Mouse (Mus musculus) MEL (cell line): ENCODE measurements around the gene Tlr12. TPM values are rescaled to one million over a fixed set of nuclear protein-coding genes. Genes with fewer than 3 reads are reported as not detected.

Experiments used
- DNase-seq: peaks from one replicate; pipeline ENCODE4 v3.0.0; 2011; ENCODE audit warnings: low read depth, low spot score
- H3K27ac ChIP-seq: 2 replicates; pipeline ENCODE4 v1.5.1; 2012; ENCODE audit warnings: low read depth, mild to moderate bottlenecking, control low read depth, low read length, moderate library complexity; ENCODE audit not compliant: control insufficient read depth
- H3K27me3 ChIP-seq, 2 experiments: fragments of 150-350 bp in 1 of 2; sonication (generic) in 1 of 2; 2 replicates each; pipeline ENCODE4 v1.6.1; 2012; ENCODE audit warnings: low read length in 2 of 2, mild to moderate bottlenecking in 2 of 2, improper control_type of control experiment in 1 of 2, moderate library complexity in 1 of 2; ENCODE audit not compliant: insufficient read depth in 2 of 2, control insufficient read depth in 1 of 2
- H3K36me3 ChIP-seq, 2 experiments: 2 replicates each; pipeline ENCODE4 v1.6.1; 2012 to 2014; ENCODE audit warnings: low read length in 2 of 2, improper control_type of control experiment in 1 of 2, inconsistent platforms in 1 of 2, mild to moderate bottlenecking in 1 of 2; ENCODE audit not compliant: insufficient read depth in 2 of 2, control insufficient read depth in 1 of 2
- H3K4me1 ChIP-seq, 2 experiments: fragments of 150-350 bp in 1 of 2; sonication (generic) in 1 of 2; 2 replicates each; pipeline ENCODE4 v1.6.1; 2012; ENCODE audit warnings: low read length in 2 of 2, improper control_type of control experiment in 1 of 2, mild to moderate bottlenecking in 1 of 2; ENCODE audit not compliant: insufficient read depth in 2 of 2, control insufficient read depth in 1 of 2
- H3K4me3 ChIP-seq, 2 experiments: fragments of 150-350 bp in 1 of 2; sonication (generic) in 1 of 2; 2 replicates each; pipeline ENCODE4 v1.5.1; 2012; ENCODE audit warnings: low read depth in 2 of 2, low read length in 2 of 2, mild to moderate bottlenecking in 2 of 2, moderate library complexity in 2 of 2, control low read depth in 1 of 2, improper control_type of control experiment in 1 of 2; ENCODE audit not compliant: control insufficient read depth in 1 of 2, insufficient read depth in 1 of 2
- H3K79me2 ChIP-seq: 2 replicates; pipeline ENCODE4 v1.6.1; 2012; ENCODE audit warnings: mild to moderate bottlenecking, low read length, moderate library complexity; ENCODE audit not compliant: control insufficient read depth, poor library complexity, insufficient read depth
- H3K9ac ChIP-seq: 2 replicates; pipeline ENCODE4 v1.6.1; 2012; ENCODE audit warnings: low read depth, mild to moderate bottlenecking, control low read depth, low read length, moderate library complexity; ENCODE audit not compliant: control insufficient read depth, poor library complexity, severe bottlenecking
- H3K9me3 ChIP-seq: fragments of 150-350 bp; sonication (generic); replicated peaks from 2 replicates; pipeline ENCODE4 v1.6.1; 2012; ENCODE audit warnings: mild to moderate bottlenecking, low read length, improper control_type of control experiment, moderate library complexity; ENCODE audit not compliant: insufficient read depth
- BHLHE40 ChIP-seq: IDR thresholded peaks from 2 replicates; pipeline ENCODE4 v1.6.1; 2012; ENCODE audit warnings: low read depth, mild to moderate bottlenecking, inconsistent platforms, low read length, improper control_type of control experiment, borderline replicate concordance
- E2F4 ChIP-seq: IDR thresholded peaks from 2 replicates; pipeline ENCODE4 v1.6.1; 2011; ENCODE audit warnings: low read depth, low read length, improper control_type of control experiment, borderline replicate concordance
- EP300 ChIP-seq, 2 experiments: IDR thresholded peaks; 2 replicates each; pipeline ENCODE4 v1.6.1; 2011; ENCODE audit warnings: improper control_type of control experiment in 2 of 2, low read length in 2 of 2, low read depth in 1 of 2, mild to moderate bottlenecking in 1 of 2
- GABPA ChIP-seq: IDR thresholded peaks from 2 replicates; pipeline ENCODE4 v1.6.1; 2012; ENCODE audit warnings: low read depth, mild to moderate bottlenecking, inconsistent platforms, low read length, improper control_type of control experiment, moderate library complexity
- GATA1 ChIP-seq: IDR thresholded peaks from 2 replicates; pipeline ENCODE4 v1.6.1; 2011; ENCODE audit warnings: low read depth, low read length, improper control_type of control experiment
- HCFC1 ChIP-seq: IDR thresholded peaks from 2 replicates; pipeline ENCODE4 v1.6.1; 2012; ENCODE audit warnings: low read depth, mild to moderate bottlenecking, inconsistent platforms, low read length, improper control_type of control experiment, moderate library complexity
- KAT2A ChIP-seq: conservative IDR thresholded peaks from 2 replicates; pipeline ENCODE4 v1.6.1; 2012; ENCODE audit warnings: low read depth, low read length, improper control_type of control experiment, inconsistent platforms
- MAX ChIP-seq: IDR thresholded peaks from 2 replicates; pipeline ENCODE4 v1.6.1; 2011; ENCODE audit warnings: low read length, improper control_type of control experiment
- MEF2A ChIP-seq: IDR thresholded peaks from 2 replicates; pipeline ENCODE4 v1.6.1; 2014; ENCODE audit warnings: low read depth, mild to moderate bottlenecking, inconsistent platforms, low read length, improper control_type of control experiment; ENCODE audit not compliant: poor library complexity, insufficient replicate concordance, severe bottlenecking; ENCODE audit errors: extremely low read depth
- MXI1 ChIP-seq: IDR thresholded peaks from 2 replicates; pipeline ENCODE4 v1.6.1; 2011; ENCODE audit warnings: mild to moderate bottlenecking, low read depth, low read length, improper control_type of control experiment
- MYC ChIP-seq: IDR thresholded peaks from 2 replicates; pipeline ENCODE4 v1.6.1; 2011; ENCODE audit warnings: low read depth, mild to moderate bottlenecking, low read length, improper control_type of control experiment, moderate library complexity
- POLR2A ChIP-seq, 2 experiments: IDR thresholded peaks; 2 replicates each; pipeline ENCODE4 v1.6.1; 2011 to 2012; ENCODE audit warnings: low read length in 2 of 2, mild to moderate bottlenecking in 2 of 2, control low read depth in 1 of 2, improper control_type of control experiment in 1 of 2, low read depth in 1 of 2, moderate library complexity in 1 of 2; ENCODE audit not compliant: control insufficient read depth in 1 of 2, insufficient read depth in 1 of 2, poor library complexity in 1 of 2
- POLR2AphosphoS5 ChIP-seq: IDR thresholded peaks from 2 replicates; pipeline ENCODE4 v1.6.1; 2012; ENCODE audit warnings: low read depth, borderline replicate concordance, mild to moderate bottlenecking, inconsistent platforms, low read length, moderate library complexity, mixed read lengths
- RAD21 ChIP-seq: IDR thresholded peaks from 2 replicates; pipeline ENCODE4 v1.6.1; 2011; ENCODE audit warnings: mild to moderate bottlenecking, low read depth, low read length, improper control_type of control experiment
- RCOR1 ChIP-seq: IDR thresholded peaks from 2 replicates; pipeline ENCODE4 v1.6.1; 2012; ENCODE audit warnings: low read depth, mild to moderate bottlenecking, inconsistent platforms, low read length, improper control_type of control experiment
- SIN3A ChIP-seq: IDR thresholded peaks from 2 replicates; pipeline ENCODE4 v1.6.1; 2012; ENCODE audit warnings: low read length, improper control_type of control experiment, inconsistent platforms
- SMC3 ChIP-seq: IDR thresholded peaks from 2 replicates; pipeline ENCODE4 v1.6.1; 2011; ENCODE audit warnings: low read depth, low read length, improper control_type of control experiment
- TBP ChIP-seq: IDR thresholded peaks from 2 replicates; pipeline ENCODE4 v1.8.0; 2011; ENCODE audit warnings: low read depth, low read length, improper control_type of control experiment
- TCF12 ChIP-seq: IDR thresholded peaks from 2 replicates; pipeline ENCODE4 v1.6.1; 2014; ENCODE audit warnings: low read depth, mild to moderate bottlenecking, inconsistent platforms, low read length, improper control_type of control experiment, moderate library complexity
- UBTF ChIP-seq: IDR thresholded peaks from 2 replicates; pipeline ENCODE4 v1.6.1; 2012; ENCODE audit warnings: low read depth, mild to moderate bottlenecking, inconsistent platforms, low read length, improper control_type of control experiment, moderate library complexity, borderline replicate concordance; ENCODE audit not compliant: insufficient read depth
- USF1 ChIP-seq: IDR thresholded peaks from 2 replicates; pipeline ENCODE4 v1.6.1; 2014; ENCODE audit warnings: low read depth, mild to moderate bottlenecking, inconsistent platforms, low read length, improper control_type of control experiment, moderate library complexity
- USF2 ChIP-seq, 2 experiments: IDR thresholded peaks; 2 replicates each; pipeline ENCODE4 v1.6.1; 2011 to 2012; ENCODE audit warnings: improper control_type of control experiment in 2 of 2, low read length in 2 of 2, borderline replicate concordance in 1 of 2, inconsistent platforms in 1 of 2, low read depth in 1 of 2, mild to moderate bottlenecking in 1 of 2; ENCODE audit not compliant: insufficient read depth in 1 of 2
- ZKSCAN1 ChIP-seq: IDR thresholded peaks from 2 replicates; pipeline ENCODE4 v1.6.1; 2012; ENCODE audit warnings: low read depth, mild to moderate bottlenecking, inconsistent platforms, low read length, improper control_type of control experiment, moderate library complexity
- ZMIZ1 ChIP-seq: IDR thresholded peaks from 2 replicates; pipeline ENCODE4 v1.6.1; 2012; ENCODE audit warnings: low read depth, mild to moderate bottlenecking, inconsistent platforms, low read length, improper control_type of control experiment, moderate library complexity
- polyA plus RNA-seq, 2 experiments: library from polyadenylated mRNA; stranded (reverse) in 1 of 2; unstranded in 1 of 2; fragments of >175 nt in 1 of 2; fragments of >200 nt in 1 of 2; gene quantifications; 2 replicates each; pipeline versions ENCODE4 v1.2.1 to v1.2.4; 2012; ENCODE audit warnings: low replicate concordance in 2 of 2, low read depth in 1 of 2; ENCODE audit not compliant: insufficient read length in 2 of 2, insufficient read depth in 1 of 2, missing spikeins in 1 of 2
- total RNA-seq: library from RNA; depleted of rRNA; stranded (reverse); fragments of 300-350 nt; gene quantifications from 2 replicates; pipeline ENCODE4 v1.2.3, GENCODE M21; 2012

Gene Tlr12
- total and polyA plus RNA-seq, 3 experiments = not detected

GRCm38 (mm10) chr4:128646762-128647161, 28.3 kb upstream of the Tlr12 start:
- H3K27me3 ChIP-seq = no peaks in the 10 kb centered on the region; a peak in 2 of 4 replicates
- TF ChIP-seq ZMIZ1 = no peak
- TF ChIP-seq TBP = no peak
- TF ChIP-seq GABPA = no peak
- TF ChIP-seq MEF2A = no peak
- no peak for TF ChIP-seq UBTF
- no peak for TF ChIP-seq USF1
- TF ChIP-seq SIN3A = no peak
- no peak for TF ChIP-seq MYC
- TF ChIP-seq RAD21 = no peak
- no peak for TF ChIP-seq GATA1
- TF ChIP-seq USF2 (IDR thresholded peaks at IDR 0.05; ENCODE audit: borderline replicate concordance in 1 of 2, insufficient read depth in 1 of 2, low read depth in 1 of 2, low read length in 2 of 2) = no peak
- TF ChIP-seq EP300 (IDR thresholded peaks at IDR 0.05; ENCODE audit: low read depth in 1 of 2, low read length in 2 of 2) = no peak
- no peak overlapping the region for H3K4me3 ChIP-seq
- no peaks in the 10 kb centered on the region for H3K36me3 ChIP-seq
- H3K9ac ChIP-seq = no peak overlapping the region
- no peak for DNase-seq
- no peaks in the 10 kb centered on the region for H3K79me2 ChIP-seq
- no peaks in the 10 kb centered on the region for H3K9me3 ChIP-seq
- no peak overlapping the region for H3K27ac ChIP-seq
- H3K4me1 ChIP-seq = no peaks in the 10 kb centered on the region

GRCm38 (mm10) chr4:128645896-128646295, 27.5 kb upstream of the Tlr12 start:
- Histone ChIP-seq H3K9ac (no peak overlapping the region), H3K36me3 (no peaks in the 10 kb centered on the region), H3K27ac (no peak overlapping the region), H3K27me3 (no peaks in the 10 kb centered on the region; a peak in 2 of 4 replicates), H3K4me1 (no peaks in the 10 kb centered on the region), H3K79me2 (no peaks in the 10 kb centered on the region), H3K9me3 (no peaks in the 10 kb centered on the region), H3K4me3 (no peak overlapping the region)
- no peak for TF ChIP-seq UBTF
- no peak for TF ChIP-seq KAT2A
- TF ChIP-seq MYC = no peak
- no peak for TF ChIP-seq E2F4
- no peak for TF ChIP-seq TCF12
- no peak for TF ChIP-seq RCOR1
- no peak for TF ChIP-seq MEF2A
- TF ChIP-seq ZKSCAN1 = no peak
- TF ChIP-seq MAX = no peak
- TF ChIP-seq GATA1 = no peak
- no peak for TF ChIP-seq ZMIZ1
- no peak for TF ChIP-seq RAD21
- TF ChIP-seq POLR2A (IDR thresholded peaks at IDR 0.05; ENCODE audit: control insufficient read depth in 1 of 2, insufficient read depth in 1 of 2, low read depth in 1 of 2, low read length in 2 of 2, poor library complexity in 1 of 2) = no peak
- TF ChIP-seq POLR2AphosphoS5 = no peak
- no peak for TF ChIP-seq MXI1
- TF ChIP-seq EP300 (IDR thresholded peaks at IDR 0.05; ENCODE audit: low read depth in 1 of 2, low read length in 2 of 2) = no peak
- no peak for TF ChIP-seq BHLHE40
- TF ChIP-seq SMC3 = no peak
- no peak for TF ChIP-seq HCFC1
- TF ChIP-seq GABPA = no peak
- no peak for DNase-seq
